Mouse (Mus musculus) olfactory bulb, adult 2 months (tissue): ENCODE results near the gene Zmynd10.

Source experiments
- CTCF ChIP-seq: fragments of 200-500 bp; IDR thresholded peaks from 2 replicates; pipeline ENCODE4 v1.5.1; 2012; ENCODE audit warnings: low read depth, mild to moderate bottlenecking, low read length, moderate library complexity; ENCODE audit not compliant: insufficient read depth
- POLR2A ChIP-seq: fragments of 200-500 bp; IDR thresholded peaks from 2 replicates; pipeline ENCODE4 v1.6.1; 2012; ENCODE audit warnings: mild to moderate bottlenecking, low read depth, low read length, moderate library complexity; ENCODE audit not compliant: insufficient read depth

DNA sequence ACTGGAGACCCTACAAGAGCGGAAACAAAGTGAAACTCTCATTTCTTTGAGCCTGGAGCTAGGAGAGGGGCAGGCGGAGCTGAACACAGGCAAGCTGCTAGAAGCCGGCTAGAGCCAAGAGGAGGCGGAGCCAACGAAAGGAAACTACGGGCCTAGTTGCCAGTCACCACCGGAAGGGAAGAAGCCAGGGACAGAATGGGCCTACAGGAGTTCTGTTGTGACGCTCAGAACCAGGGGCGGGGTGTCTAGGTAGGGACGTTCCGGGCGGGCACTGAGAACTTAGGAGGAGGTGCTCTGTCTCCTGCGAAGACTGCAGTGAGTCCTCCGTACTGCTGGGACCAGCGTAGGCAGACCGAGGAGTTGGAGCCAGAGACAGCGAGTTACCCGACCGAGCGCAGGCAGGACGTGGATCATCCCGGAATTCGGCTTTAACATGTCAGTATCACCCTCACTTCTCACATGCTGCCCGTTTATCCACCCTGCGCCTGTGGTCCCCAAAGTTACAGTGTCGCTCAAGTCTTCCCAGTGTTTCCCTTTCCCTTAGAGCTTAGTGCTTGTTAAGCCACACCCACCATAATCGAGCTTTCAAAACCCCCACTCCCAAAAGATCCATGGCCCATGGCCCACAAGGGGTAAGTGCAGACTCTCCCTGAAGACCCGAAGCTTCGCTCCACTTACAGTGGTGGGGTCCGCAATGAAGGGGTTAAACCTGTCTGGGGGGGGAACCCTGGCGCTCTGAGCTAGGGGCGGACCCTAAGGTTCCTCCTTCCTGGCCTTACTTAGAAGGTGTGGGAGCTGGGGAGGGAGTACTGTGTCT is 33.6 kb downstream of the Zmynd10 start, which contains the start of gene Hyal3:
- TF ChIP-seq POLR2A: peak; percentile 68; the same call in 1 of the 2 replicates
- TF ChIP-seq CTCF: no peak
